In the genomic region with DNA sequence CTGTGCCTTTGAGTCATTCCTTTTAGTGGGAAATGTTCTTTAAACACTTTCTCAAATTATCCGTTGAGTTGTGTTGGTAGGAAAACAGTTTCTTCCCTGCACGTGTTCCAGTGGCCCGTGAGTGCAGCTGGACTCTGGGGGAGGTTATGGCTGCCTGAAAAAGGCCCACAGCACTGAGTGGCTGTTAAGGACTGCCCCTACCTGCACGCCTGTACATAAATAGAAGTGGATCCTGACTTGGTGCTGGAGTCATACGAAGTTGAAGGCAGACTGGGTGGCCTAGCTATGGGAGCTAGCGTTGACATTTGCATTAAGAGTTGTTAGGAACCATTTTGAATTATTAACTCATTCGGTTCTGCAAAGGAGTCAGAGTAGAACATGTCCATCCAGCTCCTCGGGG, we compare ENCODE assay signal across 30 mouse cellular contexts.
"Had no signal": no experiment of that assay in that cellular context is flagged by ENCODE, and none has a peak within 500 bp of the region (broad histone marks: within the 10 kb centered on the region; RNA-seq: fewer than 3 reads in every experiment).

No protein-coding gene starts in this region.

- H3K4me1 ChIP-seq: heart, embryonic 10.5 days; heart, embryonic 12.5 days; heart, embryonic 15.5 days; hindbrain, embryonic 10.5 days; hindbrain, embryonic 12.5 days; hindbrain, embryonic 13.5 days; hindbrain, embryonic 15.5 days; intestine, embryonic 15.5 days had no signal

- H3K4me2 ChIP-seq: heart, embryonic 11.5 days; heart, embryonic 12.5 days; heart, embryonic 13.5 days; heart, embryonic 15.5 days; hindbrain, embryonic 12.5 days; hindbrain, embryonic 13.5 days; hindbrain, embryonic 14.5 days; hindbrain, embryonic 15.5 days; intestine, embryonic 15.5 days had no signal

- H3K4me3 ChIP-seq: heart, embryonic 10.5 days; heart, embryonic 12.5 days; heart, embryonic 13.5 days; heart, embryonic 15.5 days; hindbrain, embryonic 10.5 days; hindbrain, embryonic 12.5 days; hindbrain, embryonic 13.5 days; hindbrain, embryonic 15.5 days; intestine, embryonic 15.5 days; layer of hippocampus, adult 2 months; left cerebral cortex, adult 2 months had no signal

- H3K27me3 ChIP-seq: heart, embryonic 12.5 days; heart, embryonic 13.5 days; heart, embryonic 15.5 days; hindbrain, embryonic 12.5 days; hindbrain, embryonic 13.5 days; hindbrain, embryonic 15.5 days; intestine, embryonic 15.5 days had no signal

- DNase-seq: heart, postnatal 10 days; heart, postnatal 14 days; heart, postnatal 36 days; heart, postnatal 4 days; kidney, adult 18-20 months; kidney, adult 9 months; kidney, postnatal 10 days; kidney, postnatal 14 days; kidney, postnatal 36 days; kidney, postnatal 4 days; layer of hippocampus, adult 9-11 months; layer of hippocampus, postnatal 36 days had no signal

- H3K27ac ChIP-seq: heart, embryonic 10.5 days; heart, embryonic 13.5 days; heart, embryonic 15.5 days; hindbrain, embryonic 10.5 days; hindbrain, embryonic 12.5 days; hindbrain, embryonic 13.5 days; hindbrain, embryonic 14.5 days; hindbrain, embryonic 15.5 days; hindbrain, postnatal 0 days; intestine, embryonic 15.5 days; layer of hippocampus, adult 2 months; left cerebral cortex, adult 2 months had no signal

- H3K36me3 ChIP-seq: intestine, embryonic 15.5 days had no signal

- H3K9ac ChIP-seq: heart, embryonic 12.5 days; heart, embryonic 13.5 days; heart, embryonic 15.5 days; hindbrain, embryonic 12.5 days; hindbrain, embryonic 13.5 days; hindbrain, embryonic 14.5 days; hindbrain, embryonic 15.5 days; intestine, embryonic 15.5 days had no signal

- H3K9me3 ChIP-seq: heart, embryonic 10.5 days; heart, embryonic 12.5 days; heart, embryonic 13.5 days; heart, embryonic 15.5 days; hindbrain, embryonic 12.5 days; hindbrain, embryonic 15.5 days; intestine, embryonic 15.5 days had no signal

- ATAC-seq: hindbrain, embryonic 16.5 days; hindbrain, postnatal 0 days; inflammation-experienced regulatory T-cells, adult 6 months; intestine, embryonic 15.5 days; intestine, embryonic 16.5 days; intestine, postnatal 0 days had no signal
